Mouse (Mus musculus) hematopoietic stem cell, adult 5-6 weeks (primary cell): Measurements from ENCODE around the gene Tmem198. TPM values are rescaled to one million over a fixed set of nuclear protein-coding genes. Genes with fewer than 3 reads are reported as not detected.

ENCODE experiments used
- ATAC-seq, 2 experiments: fragments of 125-278 bp in 1 of 2; replicated peaks in 1 of 2; 2 replicates each; pipeline ENCODE4 v1.8.0; 2016 to 2017; ENCODE audit warnings: inconsistent platforms in 2 of 2, mild to moderate bottlenecking in 2 of 2, moderate number of reproducible peaks in 2 of 2, low read depth in 1 of 2, moderate TSS enrichment in 1 of 2; ENCODE audit not compliant: low FRiP score in 2 of 2, poor library complexity in 2 of 2, severe bottlenecking in 2 of 2, insufficient read depth in 1 of 2, low TSS enrichment in 1 of 2
- total RNA-seq: library from RNA; stranded (forward); fragments of 172-1452, 232-1000 nt; gene quantifications from 2 replicates; pipeline ENCODE4 v1.2.3, GENCODE M21; 2017

The Tmem198 gene
- total RNA-seq, 1 experiment from 2014 or later = not detected

DNA sequence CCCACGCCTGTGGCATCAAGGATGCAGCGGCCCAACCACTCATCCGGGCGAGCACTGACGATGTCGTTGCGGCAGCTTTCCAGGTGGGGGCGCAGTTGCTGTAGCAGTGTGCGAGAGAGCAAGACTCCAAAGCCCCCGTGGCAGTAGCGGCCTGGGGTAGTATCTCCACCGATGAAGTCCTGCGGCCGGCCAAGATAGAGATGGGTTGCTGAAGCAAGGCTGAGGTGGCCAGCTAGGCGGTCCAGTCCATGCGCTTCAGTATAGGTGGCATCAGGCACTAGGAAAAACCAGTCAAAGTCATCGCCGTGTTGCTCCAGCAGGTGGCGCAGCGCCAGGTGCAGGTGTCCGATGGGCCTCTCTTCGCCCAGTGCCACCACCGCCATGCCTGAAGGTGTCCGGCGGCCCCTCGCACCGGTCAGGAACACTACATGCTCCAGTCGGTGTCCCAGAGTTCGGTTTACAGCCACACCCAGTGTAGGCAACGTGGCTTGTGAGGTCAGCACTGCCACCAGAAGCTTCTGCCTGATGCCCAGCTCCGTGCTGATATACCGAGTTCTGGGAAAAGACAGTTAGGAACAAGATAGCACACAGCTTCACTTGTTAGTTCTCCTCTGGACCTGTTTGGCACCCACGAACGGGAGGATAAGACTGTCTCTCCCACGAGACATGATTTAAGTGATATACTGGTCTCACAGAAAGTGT, 1.9 kb upstream of the Tmem198 start:
- ATAC-seq = peak; percentile 50 to 54; a peak in 3 of 4 replicates

DNA sequence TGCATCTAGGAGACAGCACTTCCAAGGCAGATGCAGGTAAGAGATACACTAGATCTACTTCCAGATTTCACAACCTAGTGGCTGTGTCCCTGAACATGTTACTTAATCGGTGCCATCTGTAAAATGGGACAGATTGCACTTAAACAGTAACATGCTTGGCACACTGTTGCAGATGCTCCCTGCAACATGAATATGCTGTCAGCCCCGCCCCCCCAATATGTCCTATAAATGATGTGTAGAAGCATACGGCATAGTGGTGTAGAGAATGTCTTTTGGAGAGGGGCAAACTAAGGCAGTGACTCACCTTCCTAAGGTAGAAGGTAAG, 1.4 kb upstream of the Tmem198 start:
- ATAC-seq = no peak

- no peak for ATAC-seq
These were observed 835 bp upstream of the Tmem198 start for GRCm38 (mm10) chr1:75478497-75478896.

GRCm38 (mm10) chr1:75479635-75479989, 280 bp downstream of the Tmem198 start:
- ATAC-seq = no peak

- no peak for ATAC-seq
These were observed 704 bp downstream of the Tmem198 start for GRCm38 (mm10) chr1:75480036-75480435.

DNA sequence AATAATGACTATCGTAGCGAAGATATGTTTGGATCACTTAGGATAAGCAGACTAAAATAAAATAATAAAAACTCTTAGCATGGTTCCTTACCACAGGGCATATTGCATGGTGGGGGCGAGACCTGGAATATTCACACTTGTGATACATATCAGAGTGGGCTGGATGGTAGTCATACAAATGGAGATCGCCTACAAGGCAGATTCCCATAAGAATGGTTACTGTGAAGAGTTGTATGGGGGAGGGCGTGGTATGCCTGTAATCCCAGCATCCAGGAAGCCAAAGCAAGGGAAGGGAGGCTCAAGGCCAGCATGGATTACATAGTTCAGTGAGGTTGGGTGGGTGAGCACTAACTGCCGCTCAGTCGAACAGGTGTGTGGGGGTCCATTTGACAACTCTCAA, 1.4 kb downstream of the Tmem198 start:
- ATAC-seq = no peak

DNA sequence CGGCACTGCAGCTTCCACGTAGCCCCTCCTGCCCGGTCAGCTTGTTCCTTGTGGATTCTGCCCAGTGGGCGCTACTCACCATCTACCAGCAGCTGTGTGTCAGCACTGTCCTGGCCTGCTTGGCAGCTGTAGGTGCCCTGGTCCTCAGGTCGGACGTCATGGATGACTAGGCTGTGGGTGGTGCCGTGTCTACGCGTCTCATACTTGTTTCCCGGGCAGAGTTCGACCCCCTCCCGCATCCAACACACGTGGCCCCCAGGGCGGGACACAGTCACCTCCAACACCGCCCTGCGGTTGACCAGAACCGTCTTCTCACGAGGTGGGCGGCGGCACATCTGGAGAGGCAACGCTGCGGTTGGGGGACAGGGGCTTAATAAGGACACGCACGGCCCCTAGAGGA, 7.2 kb downstream of the Tmem198 start:
- ATAC-seq = peak in 1 of 2 experiments; percentile 22; a peak in 1 of 4 replicates

- no peak for ATAC-seq
These were observed 7.7 kb downstream of the Tmem198 start for GRCm38 (mm10) chr1:75487040-75487404.

GRCm38 (mm10) chr1:75487405-75488161, 8.3 kb downstream of the Tmem198 start:
- peak; percentile 44 for ATAC-seq

DNA sequence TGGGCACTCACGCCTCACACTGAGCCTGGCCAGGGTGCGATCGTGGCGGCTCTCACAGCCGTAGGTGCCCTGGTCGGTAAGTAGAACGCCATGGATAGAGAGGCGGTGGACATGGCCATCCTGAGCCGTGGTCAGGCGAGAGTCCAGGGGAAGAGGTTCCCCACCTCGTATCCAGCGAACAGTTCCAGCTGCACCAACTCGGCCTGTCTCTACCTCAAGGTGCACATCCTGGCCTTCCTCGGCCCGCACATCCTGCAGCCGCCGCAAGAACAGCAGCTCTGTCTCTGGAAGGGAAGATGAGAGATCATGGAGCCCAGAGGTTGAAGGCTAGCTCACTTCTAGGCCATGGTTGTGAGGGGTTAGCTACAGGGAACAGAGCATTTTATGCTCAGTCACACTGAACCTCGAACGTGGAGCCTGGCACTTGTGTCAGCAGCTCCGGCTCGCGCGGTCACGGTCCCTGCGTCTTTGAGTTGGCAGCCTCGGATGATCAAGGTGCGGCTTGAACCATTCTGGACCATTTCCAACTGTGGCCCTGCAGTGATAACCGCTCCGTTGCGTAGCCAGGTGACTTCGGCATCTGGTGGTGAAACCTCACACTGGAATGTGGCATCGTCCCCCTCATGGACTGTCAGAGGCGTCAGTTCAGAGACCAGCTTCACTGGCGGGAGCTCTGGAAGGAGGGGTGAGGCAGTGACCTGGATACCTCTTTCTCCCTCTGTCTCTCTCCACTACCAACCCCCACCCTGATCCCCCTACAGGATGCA, 11.6 kb downstream of the Tmem198 start:
- no peak for ATAC-seq

DNA sequence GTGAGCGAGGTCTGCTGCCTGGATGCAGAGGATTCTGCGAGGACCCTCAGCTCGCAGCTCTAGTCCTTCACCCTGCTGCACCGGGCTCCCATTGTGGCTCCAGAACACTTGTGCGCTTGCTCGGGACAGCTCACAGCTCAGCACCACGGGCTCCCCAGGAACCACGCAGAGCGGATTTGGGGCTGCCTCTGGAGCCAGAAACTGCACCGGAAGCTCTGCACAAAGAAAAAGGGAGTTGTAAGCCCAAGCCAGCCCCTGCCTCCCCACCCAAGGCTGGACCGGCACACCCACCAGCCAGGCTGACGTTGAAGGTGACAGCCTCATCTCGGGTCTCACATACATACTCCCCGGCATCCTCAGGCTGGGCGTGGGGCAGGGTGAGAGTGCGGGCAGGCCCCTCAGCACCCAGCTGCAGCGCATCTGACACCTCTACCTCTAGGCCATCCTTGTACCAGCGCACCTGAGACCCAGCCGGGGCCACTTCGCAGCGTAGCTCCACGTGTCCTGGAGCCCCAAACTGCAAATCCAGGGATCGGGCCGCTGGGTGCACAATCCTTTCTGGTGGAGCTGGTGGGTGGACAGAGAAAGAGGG, 13.3 kb downstream of the Tmem198 start:
- no peak for ATAC-seq

DNA sequence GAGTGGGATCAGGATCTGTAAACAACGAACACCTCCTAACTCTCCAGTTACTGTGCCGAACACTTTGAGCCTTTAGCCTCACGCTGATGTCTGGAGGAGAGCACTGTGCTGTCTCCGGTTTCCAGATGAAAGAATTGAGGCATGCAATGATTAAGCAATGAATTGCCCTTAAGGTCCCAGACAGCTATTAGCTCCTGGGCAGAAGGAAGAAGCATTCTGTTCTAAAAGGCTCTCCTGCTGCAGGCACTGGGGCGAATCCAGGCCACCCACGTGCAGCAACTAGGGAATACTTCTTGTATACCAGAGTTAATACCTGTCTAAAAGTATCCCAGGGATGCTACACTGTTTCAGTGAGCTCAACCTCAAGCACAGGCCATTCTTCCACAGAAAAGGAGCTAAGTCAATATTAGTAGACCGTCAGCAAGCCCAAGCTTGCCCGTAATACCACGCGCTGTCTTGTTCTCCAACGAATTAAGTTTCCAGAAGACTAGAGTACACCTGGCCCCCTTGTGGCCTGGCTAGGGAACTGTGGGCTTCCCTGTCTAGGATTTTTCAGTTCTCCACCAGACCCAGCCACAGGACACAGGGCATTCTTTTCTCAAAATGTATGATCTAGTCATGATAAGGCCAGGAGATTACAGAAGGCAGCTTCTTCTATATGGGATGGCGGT, 15.7 kb downstream of the Tmem198 start:
- peak; percentile 44 to 53; a peak in 1 of 4 replicates for ATAC-seq

DNA sequence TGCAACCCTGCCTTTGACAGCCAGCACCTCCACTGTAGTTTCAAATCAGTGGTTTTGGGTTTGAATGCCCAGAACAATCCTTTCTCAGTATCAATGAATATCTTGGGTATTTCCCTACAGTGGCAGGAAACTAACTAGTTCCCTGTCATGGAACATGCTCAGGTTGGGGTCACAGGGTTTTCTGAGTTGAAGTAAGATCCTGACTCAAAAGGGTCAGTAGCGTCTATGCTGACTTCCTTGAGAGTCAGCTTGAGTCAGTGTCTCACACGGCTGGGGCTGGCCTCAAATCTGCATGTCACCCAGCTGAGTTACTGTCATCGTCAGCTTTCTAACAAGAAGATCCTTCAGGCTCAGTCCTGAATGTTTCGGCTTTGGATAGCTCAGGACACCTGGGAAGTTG, 19.6 kb downstream of the Tmem198 start:
- ATAC-seq = no peak

DNA sequence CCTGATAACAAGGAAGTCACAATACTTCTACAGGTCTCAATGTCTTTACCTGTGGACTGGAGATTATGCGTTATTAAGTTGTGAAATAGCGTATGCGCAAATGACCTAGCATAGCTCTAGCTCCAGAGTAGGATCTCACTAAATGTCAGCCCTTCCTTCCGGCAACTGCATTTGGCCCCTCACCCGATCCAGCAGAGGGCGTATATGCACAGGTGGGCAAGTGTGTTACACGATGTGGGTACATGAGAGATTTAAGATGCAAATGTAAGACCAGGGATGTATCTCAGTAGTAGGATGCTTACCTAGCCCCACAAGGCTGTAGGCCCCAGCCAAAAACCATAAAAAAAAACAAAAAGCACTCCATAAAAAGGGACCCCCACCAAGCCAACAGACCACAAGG, 20.1 kb downstream of the Tmem198 start:
- no peak for ATAC-seq

DNA sequence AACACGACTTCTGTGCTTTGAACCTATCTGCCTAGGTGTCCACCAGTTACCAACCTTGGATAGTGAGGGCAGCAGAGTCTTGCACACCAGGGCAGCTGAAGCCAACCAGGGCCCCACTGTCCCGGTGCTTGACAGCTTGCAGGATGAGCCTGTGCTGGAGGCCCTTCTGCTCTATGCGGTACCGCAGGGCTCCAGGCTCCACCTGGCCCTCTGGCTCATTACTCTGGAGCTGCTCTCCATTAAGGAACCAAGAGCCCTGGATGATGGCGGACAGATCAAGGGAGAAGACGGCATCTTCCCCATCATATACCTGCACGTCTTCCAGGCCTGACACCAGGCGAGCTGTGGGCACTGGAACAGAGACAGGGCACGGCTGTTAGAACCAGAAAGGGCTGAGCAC, 22.6 kb downstream of the Tmem198 start:
- no peak for ATAC-seq

GRCm38 (mm10) chr1:75502945-75503650, 23.8 kb downstream of the Tmem198 start:
- ATAC-seq = no peak

- no peak for ATAC-seq
These were observed 24.3 kb downstream of the Tmem198 start for GRCm38 (mm10) chr1:75503651-75503980.
